Mouse (Mus musculus): ENCODE data around the gene Bckdha. TPM values are rescaled to one million over a fixed set of nuclear protein-coding genes. Genes with fewer than 3 reads are reported as not detected.

Gene Bckdha
- polyA plus RNA-seq, 2 experiments = 17.3 to 20.1 TPM

GRCm38 (mm10) chr7:25606625-25607063 is 52.1 kb downstream of the Bckdha start:
- TF ChIP-seq EP300 (IDR thresholded peaks at IDR 0.05; ENCODE audit: low read depth) (no peak), CTCF (IDR thresholded peaks at IDR 0.05; ENCODE audit: low read depth) (no peak)
- Histone ChIP-seq H3K4me1 (replicated peaks; ENCODE audit: control insufficient read depth in 2 of 2, insufficient read depth in 2 of 2, low read length in 1 of 2) (peaks cover 0 to 2% of the 10 kb centered on the region in 2 experiments; a peak in 1 of 4 replicates), H3K9ac (replicated peaks) (no peak overlapping the region), H3K27me3 (ENCODE audit: control insufficient read depth, insufficient read depth, low read length) (no peaks in the 10 kb centered on the region), H3K4me3 (ENCODE audit: insufficient read depth in 1 of 2, low read depth in 2 of 2, low read length in 2 of 2) (no peak overlapping the region), H3K9me3 (ENCODE audit: control insufficient read depth, low read length) (no peaks in the 10 kb centered on the region), H3K4me2 (ENCODE audit: low read depth) (no peak overlapping the region), H3K27ac (no peak overlapping the region), H3K36me3 (replicated peaks; ENCODE audit: control insufficient read depth, insufficient read depth, low read depth) (no peaks in the 10 kb centered on the region)
- DNase-seq (ENCODE audit: low read depth in 3 of 3, low spot score in 3 of 3) (no peak), ATAC-seq (ENCODE audit: insufficient read depth) (no peak)
- WGBS (ENCODE audit: insufficient replicate concordance) = 13% methylated on average over 4 of the region's 4 CpGs

- DNase-seq (ENCODE audit: low read depth in 3 of 3, low spot score in 3 of 3) (no peak), ATAC-seq (ENCODE audit: insufficient read depth) (no peak)
- Histone ChIP-seq H3K27me3 (ENCODE audit: control insufficient read depth, insufficient read depth, low read length) (no peaks in the 10 kb centered on the region), H3K36me3 (replicated peaks; ENCODE audit: control insufficient read depth, insufficient read depth, low read depth) (no peaks in the 10 kb centered on the region), H3K9ac (replicated peaks) (no peak overlapping the region), H3K4me3 (ENCODE audit: insufficient read depth in 1 of 2, low read depth in 2 of 2, low read length in 2 of 2) (no peak overlapping the region), H3K27ac (no peak overlapping the region), H3K4me1 (replicated peaks; ENCODE audit: control insufficient read depth in 2 of 2, insufficient read depth in 2 of 2, low read length in 1 of 2) (no peaks in the 10 kb centered on the region), H3K4me2 (ENCODE audit: low read depth) (no peak overlapping the region), H3K9me3 (ENCODE audit: control insufficient read depth, low read length) (no peaks in the 10 kb centered on the region)
- WGBS (ENCODE audit: insufficient replicate concordance) = 80% methylated on average over 16 of the region's 16 CpGs
- TF ChIP-seq CTCF (IDR thresholded peaks at IDR 0.05; ENCODE audit: low read depth) = no peak
- no peak for TF ChIP-seq EP300 (IDR thresholded peaks at IDR 0.05; ENCODE audit: low read depth)
Measured at GRCm38 (mm10) chr7:25601346-25601745, 57.4 kb downstream of the Bckdha start.

- H3K36me3 ChIP-seq (replicated peaks; ENCODE audit: control insufficient read depth, insufficient read depth, low read depth) = no peaks in the 10 kb centered on the region
- WGBS (ENCODE audit: insufficient replicate concordance) = 69% methylated on average over 11 of the region's 11 CpGs
- no peak for TF ChIP-seq CTCF (IDR thresholded peaks at IDR 0.05; ENCODE audit: low read depth)
- no peak for ATAC-seq (ENCODE audit: insufficient read depth)
- DNase-seq (ENCODE audit: low read depth in 3 of 3, low spot score in 3 of 3) = no peak
- H3K9ac ChIP-seq (replicated peaks) = no peak overlapping the region
- no peaks in the 10 kb centered on the region for H3K27me3 ChIP-seq (ENCODE audit: control insufficient read depth, insufficient read depth, low read length)
- H3K4me2 ChIP-seq (ENCODE audit: low read depth) = no peak overlapping the region
- no peak overlapping the region for H3K4me3 ChIP-seq (ENCODE audit: insufficient read depth in 1 of 2, low read depth in 2 of 2, low read length in 2 of 2)
- H3K4me1 ChIP-seq (replicated peaks; ENCODE audit: control insufficient read depth in 2 of 2, insufficient read depth in 2 of 2, low read length in 1 of 2) = no peaks in the 10 kb centered on the region
- H3K27ac ChIP-seq = no peak overlapping the region
- H3K9me3 ChIP-seq (ENCODE audit: control insufficient read depth, low read length) = no peaks in the 10 kb centered on the region
Measured at GRCm38 (mm10) chr7:25600666-25601065, 58.1 kb downstream of the Bckdha start.

- 10% methylated on average over 10 of the region's 10 CpGs for WGBS (ENCODE audit: insufficient replicate concordance)
- DNase-seq (ENCODE audit: low read depth in 3 of 3, low spot score in 3 of 3) = peak; percentile 29 to 46 (median 32)
- H3K9ac ChIP-seq (replicated peaks) = no peak overlapping the region
- TF ChIP-seq EP300 (IDR thresholded peaks at IDR 0.05; ENCODE audit: low read depth) = no peak
- TF ChIP-seq CTCF (IDR thresholded peaks at IDR 0.05; ENCODE audit: low read depth) = peak; percentile 84
- H3K27me3 ChIP-seq (ENCODE audit: control insufficient read depth, insufficient read depth, low read length) = no peaks in the 10 kb centered on the region
- no peaks in the 10 kb centered on the region for H3K9me3 ChIP-seq (ENCODE audit: control insufficient read depth, low read length)
- no peaks in the 10 kb centered on the region; a peak in 1 of 4 replicates for H3K4me1 ChIP-seq (replicated peaks; ENCODE audit: control insufficient read depth in 2 of 2, insufficient read depth in 2 of 2, low read length in 1 of 2)
- H3K4me3 ChIP-seq (ENCODE audit: insufficient read depth in 1 of 2, low read depth in 2 of 2, low read length in 2 of 2) = no peak overlapping the region
- ATAC-seq (ENCODE audit: insufficient read depth) = no peak
- H3K27ac ChIP-seq = no peak overlapping the region
- no peak overlapping the region for H3K4me2 ChIP-seq (ENCODE audit: low read depth)
- no peaks in the 10 kb centered on the region for H3K36me3 ChIP-seq (replicated peaks; ENCODE audit: control insufficient read depth, insufficient read depth, low read depth)
Measured at GRCm38 (mm10) chr7:25599663-25600062, 59.1 kb downstream of the Bckdha start.

- Histone ChIP-seq H3K9me3 (ENCODE audit: control insufficient read depth, low read length) (no peaks in the 10 kb centered on the region), H3K4me3 (ENCODE audit: insufficient read depth in 1 of 2, low read depth in 2 of 2, low read length in 2 of 2) (no peak overlapping the region), H3K4me2 (ENCODE audit: low read depth) (no peak overlapping the region), H3K27ac (no peak overlapping the region), H3K4me1 (replicated peaks; ENCODE audit: control insufficient read depth in 2 of 2, insufficient read depth in 2 of 2, low read length in 1 of 2) (no peaks in the 10 kb centered on the region; a peak in 1 of 4 replicates), H3K27me3 (ENCODE audit: control insufficient read depth, insufficient read depth, low read length) (no peaks in the 10 kb centered on the region), H3K36me3 (replicated peaks; ENCODE audit: control insufficient read depth, insufficient read depth, low read depth) (no peaks in the 10 kb centered on the region), H3K9ac (replicated peaks) (no peak overlapping the region)
- DNase-seq (ENCODE audit: low read depth in 3 of 3, low spot score in 3 of 3) = no peak
- WGBS (ENCODE audit: insufficient replicate concordance) = 38% methylated on average over 3 of the region's 3 CpGs
- ATAC-seq (ENCODE audit: insufficient read depth) = no peak
- TF ChIP-seq EP300 (IDR thresholded peaks at IDR 0.05; ENCODE audit: low read depth) = no peak
Measured at GRCm38 (mm10) chr7:25593859-25594258, 64.9 kb downstream of the Bckdha start.

Measured in liver, embryonic 14.5 days (tissue).